In genomic region chr6:34511410-34511809, GRCm38 (mm10) we compare ENCODE assay signal across 8 mouse cellular contexts. TPM values are rescaled to one million over a fixed set of nuclear protein-coding genes. Genes with fewer than 3 reads are reported as not detected.
DNase-seq lines count a peak whose midpoint lies in the region; ATAC-seq and TF ChIP-seq lines count a peak whose summit lies in the region.

No protein-coding gene starts in this region.

- TF ChIP-seq CTCF in lung, embryonic 14.5 days (IDR thresholded peaks at IDR 0.05; ENCODE audit: low read depth), result peak; percentile 75
- peak; percentile 68 for TF ChIP-seq CTCF in heart, postnatal 0 days (IDR thresholded peaks at IDR 0.05; ENCODE audit: low read depth)

- no peak overlapping the region for H3K9ac ChIP-seq in lung, embryonic 14.5 days
- H3K9ac ChIP-seq in heart, postnatal 0 days (replicated peaks; ENCODE audit: low read depth, low read length), result no peak overlapping the region

- ATAC-seq in lung, embryonic 14.5 days (ENCODE audit: insufficient read depth), result peak; percentile 90
- peak; percentile 90 for ATAC-seq in heart, postnatal 0 days (ENCODE audit: insufficient read depth, low read depth)
- ATAC-seq in megakaryocyte, adult 5-6 weeks (ENCODE audit: poor library complexity, severe bottlenecking), result no peak

- no peaks in the 10 kb centered on the region for H3K27me3 ChIP-seq in lung, embryonic 14.5 days (ENCODE audit: insufficient read depth, low read length)
- no peaks in the 10 kb centered on the region for H3K27me3 ChIP-seq in heart, postnatal 0 days (ENCODE audit: control insufficient read depth, insufficient read depth, low read length)

- H3K27ac ChIP-seq in lung, embryonic 14.5 days (ENCODE audit: low read depth), result no peak overlapping the region
- H3K27ac ChIP-seq in heart, postnatal 0 days (ENCODE audit: low read depth), result no peak overlapping the region

- no peak overlapping the region for H3K4me2 ChIP-seq in lung, embryonic 14.5 days
- H3K4me2 ChIP-seq in heart, postnatal 0 days (ENCODE audit: low read depth, low read length), result no peak overlapping the region

- no peaks in the 10 kb centered on the region for H3K9me3 ChIP-seq in lung, embryonic 14.5 days (ENCODE audit: low read depth, low read length)
- no peaks in the 10 kb centered on the region for H3K9me3 ChIP-seq in heart, postnatal 0 days (replicated peaks; ENCODE audit: control insufficient read depth, low read length)

- peak; percentile 33 for DNase-seq in adrenal gland, adult 2 months
- no peak for DNase-seq in adrenal gland, postnatal 25 days
- peak; percentile 87 for DNase-seq in lung, embryonic 14.5 days
- DNase-seq in lung, adult 18-20 months, result no peak
- DNase-seq in heart, postnatal 0 days (ENCODE audit: low spot score), result peak; percentile 82
- peak; percentile 50 for DNase-seq in lung, postnatal 25 days (ENCODE audit: low spot score)
- no peak for DNase-seq in thymus, postnatal 36 days

- no peak for TF ChIP-seq EP300 in heart, postnatal 0 days (IDR thresholded peaks at IDR 0.05; ENCODE audit: low read depth)

- WGBS in lung, embryonic 14.5 days, result 18% methylated on average over 2 of the region's 2 CpGs
- 21% methylated on average over 2 of the region's 2 CpGs for WGBS in heart, postnatal 0 days

- no peaks in the 10 kb centered on the region for H3K36me3 ChIP-seq in lung, embryonic 14.5 days (ENCODE audit: insufficient read depth)
- H3K36me3 ChIP-seq in heart, postnatal 0 days (replicated peaks; ENCODE audit: control insufficient read depth, insufficient read depth, low read length), result no peaks in the 10 kb centered on the region

- no peaks in the 10 kb centered on the region; the same call in 1 of the 2 replicates for H3K4me1 ChIP-seq in lung, embryonic 14.5 days (ENCODE audit: insufficient read depth)
- H3K4me1 ChIP-seq in heart, postnatal 0 days (ENCODE audit: control insufficient read depth, insufficient read depth), result no peaks in the 10 kb centered on the region

- no peak overlapping the region for H3K4me3 ChIP-seq in lung, embryonic 14.5 days (ENCODE audit: low read depth, low read length)
- no peak overlapping the region for H3K4me3 ChIP-seq in heart, postnatal 0 days (ENCODE audit: low read depth, low read length)

RNA-seq across cellular contexts. Expression of gene Bpgm, which starts 35.4 kb away (rescaled TPM):
- 10 to 100 TPM; 21.7 to 34.7 TPM for total RNA-seq in adrenal gland, adult 2 months (2021)
- 3.9 and 4.1 TPM in 2 replicates for polyA plus RNA-seq in adrenal gland, adult 2 months (2012; rRNA removed)
- total RNA-seq in adrenal gland, postnatal 25 days (2021), result 21.5 and 27.4 TPM in 2 replicates
- polyA plus RNA-seq in lung, embryonic 14.5 days (2014; fragmentation: Nextera tagmentation; extraction: Ambion mirVana), result 51.3 and 52.6 TPM in 2 replicates
- total RNA-seq in heart, postnatal 0 days (2014; rRNA removed; ENCODE audit: low replicate concordance), result 21.6 and 29.2 TPM in 2 replicates
- polyA plus RNA-seq in heart, postnatal 0 days (2015; fragmentation: Nextera tagmentation; extraction: Ambion mirVana), result 20.4 and 26.3 TPM in 2 replicates
- 2.4 and 4.1 TPM in 2 replicates for total RNA-seq in megakaryocyte, adult 5-6 weeks (2015)
- total RNA-seq in megakaryocyte, adult 5-6 weeks (2017), result 10.8 and 12.4 TPM in 2 replicates

Comparison
In these comparisons a context has a peak if more than half of its experiments do, and no peak if none do; other contexts are left out.
1. DNase-seq: peak in adrenal gland, adult 2 months (single experiment), lung, embryonic 14.5 days (single experiment), heart, postnatal 0 days (single experiment) and lung, postnatal 25 days (single experiment); none in adrenal gland, postnatal 25 days (single experiment), lung, adult 18-20 months (0 of 2) and thymus, postnatal 36 days (0 of 2).